Mouse (Mus musculus) fibroblast of lung, adult 2 months (primary cell): ENCODE data around the gene Olfr700.
"Not testable (repeated sequence)": the region's sequence is repeated elsewhere in the genome, so short reads cannot be mapped to it uniquely, and the experiment has no call there.

Experiments
- DNase-seq: peaks from one replicate; pipeline ENCODE4 v3.0.0-alpha.2; 2011; ENCODE audit warnings: low read depth

Gene Olfr700

GRCm38 (mm10) chr7:106808734-106809133 is at the start of gene Olfr700:
Gene Olfr700 (minus strand): TSS chr7:106808834.
- DNase-seq = no peak

GRCm38 (mm10) chr7:106843060-106843459 is 34.4 kb upstream of the Olfr700 start, which contains the start of gene Olfr703:
Gene Olfr703 (plus strand): TSS chr7:106843360.
- DNase-seq = no peak

- DNase-seq = no peak
Observed at GRCm38 (mm10) chr7:106833793-106834192, 25.2 kb upstream of the Olfr700 start, which contains the start of gene Olfr702. Gene Olfr702 (minus strand): TSS chr7:106833893.

GRCm38 (mm10) chr7:106818414-106818813 is 9.8 kb upstream of the Olfr700 start:
- DNase-seq = no peak

DNA sequence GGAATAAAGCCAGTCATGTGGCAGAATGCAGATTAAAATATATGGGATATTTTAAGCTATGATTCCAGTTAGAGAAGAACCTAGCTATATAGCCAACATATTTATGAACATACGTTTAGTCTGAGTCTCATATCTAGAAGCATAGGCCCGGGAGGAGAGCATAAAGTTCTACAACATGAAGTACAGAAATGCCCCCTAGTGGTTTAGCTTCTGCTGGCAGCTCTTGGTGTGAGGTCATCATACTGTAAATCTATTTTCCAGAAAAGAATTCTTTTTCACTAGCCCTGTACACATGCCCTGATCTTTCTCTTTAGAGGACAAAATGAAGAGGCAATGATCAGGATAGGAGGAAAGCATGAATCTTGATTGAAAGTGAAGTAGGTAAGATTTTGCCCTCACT is 7.1 kb upstream of the Olfr700 start:
- no peak for DNase-seq

DNA sequence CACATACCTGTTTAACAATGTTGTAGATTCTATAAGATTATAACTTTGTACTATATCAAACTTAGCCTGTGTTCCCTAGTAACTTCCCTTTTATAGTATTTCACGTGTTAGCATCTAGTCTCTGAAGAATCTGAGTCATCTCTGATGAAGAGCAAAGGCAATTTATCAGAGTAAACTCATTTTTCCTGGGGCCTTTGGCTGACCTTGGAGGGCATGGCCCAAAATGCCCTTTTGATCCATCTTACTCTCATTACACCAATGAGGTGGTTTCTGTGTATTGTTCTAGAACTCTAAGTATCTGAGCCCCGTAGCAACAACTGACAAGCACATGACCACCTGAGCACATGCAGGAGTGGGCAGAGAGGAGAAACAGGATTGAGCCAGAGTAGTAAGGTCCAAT is 5.2 kb upstream of the Olfr700 start, which contains the start of gene Olfr701:
TSS of gene Olfr701 (plus strand) at position 301 of the 400 bp plus-strand sequence.
- DNase-seq = no peak

DNA sequence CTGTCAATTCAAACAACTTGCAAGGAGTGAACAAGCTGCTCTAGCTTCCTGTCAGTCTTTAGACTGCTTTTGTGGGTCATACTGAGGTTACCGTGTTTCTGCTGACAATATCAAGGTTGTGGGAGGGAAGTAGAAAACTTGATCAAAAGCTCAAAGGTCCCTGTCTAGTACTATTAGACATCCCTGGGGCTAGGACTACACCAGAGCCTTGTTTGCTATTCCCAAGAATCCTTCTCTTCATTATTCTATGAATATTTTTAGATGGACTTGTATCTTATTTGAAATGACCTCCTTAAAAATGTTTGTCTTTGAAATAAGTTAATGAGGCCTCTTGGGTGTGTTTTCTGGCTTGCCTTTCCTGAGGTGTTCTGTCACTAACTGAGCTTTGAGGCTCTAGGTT is 15.5 kb downstream of the Olfr700 start, which contains the start of gene Olfr699:
TSS of gene Olfr699 (minus strand) at position 101 of the 400 bp plus-strand sequence.
- no peak for DNase-seq

- no peak for DNase-seq
Observed at GRCm38 (mm10) chr7:106788330-106788729, 20.3 kb downstream of the Olfr700 start.

DNA sequence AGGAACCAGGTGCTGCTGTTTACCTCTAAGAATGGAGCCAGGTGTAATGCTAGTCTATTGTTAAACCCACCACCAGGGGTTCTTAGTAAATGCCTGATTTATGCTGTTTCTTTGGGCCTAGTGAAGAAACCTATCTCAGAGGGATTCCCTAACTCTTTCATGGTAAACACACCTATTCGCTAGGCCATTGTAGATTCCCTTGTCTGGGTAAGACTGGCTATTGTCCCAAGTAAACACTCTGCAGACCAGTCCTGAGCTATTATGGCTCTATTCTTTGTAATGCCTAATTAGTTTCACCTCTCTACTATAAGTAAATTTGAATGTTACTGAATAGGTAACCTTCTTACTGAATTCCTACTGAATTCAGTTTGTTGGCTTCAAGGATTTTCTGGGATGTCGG is 47.6 kb downstream of the Olfr700 start:
- DNase-seq = not testable (repeated sequence)

GRCm38 (mm10) chr7:106758800-106759199 is 49.8 kb downstream of the Olfr700 start:
- DNase-seq = no peak
